Mouse (Mus musculus) hindbrain, embryonic 12.5 days (tissue): ENCODE data around the gene Fbxo40. TPM values are rescaled to one million over a fixed set of nuclear protein-coding genes. Genes with fewer than 3 reads are reported as not detected.

ENCODE experiments used
- ATAC-seq: fragments of 200-750 bp; cut with Nextera tagmentation; 2 replicates; pipeline ENCODE4 v1.8.0; 2017; ENCODE audit warnings: moderate TSS enrichment; ENCODE audit not compliant: low FRiP score
- H3K27ac ChIP-seq: fragments of 300-500 bp; sonication (generic); 2 replicates; pipeline ENCODE4 v1.5.1; 2016; ENCODE audit warnings: mild to moderate bottlenecking
- H3K27me3 ChIP-seq: fragments of 300-500 bp; sonication (generic); 2 replicates; pipeline ENCODE4 v1.6.1; 2016; ENCODE audit warnings: mild to moderate bottlenecking
- H3K36me3 ChIP-seq: fragments of 300-500 bp; sonication (generic); 2 replicates; pipeline ENCODE4 v1.6.1; 2016; ENCODE audit warnings: mild to moderate bottlenecking
- H3K4me1 ChIP-seq: fragments of 300-500 bp; sonication (generic); 2 replicates; pipeline ENCODE4 v1.6.1; 2016
- H3K4me2 ChIP-seq: fragments of 300-500 bp; sonication (generic); replicated peaks from 2 replicates; pipeline ENCODE4 v1.6.1; 2016; ENCODE audit warnings: mild to moderate bottlenecking
- H3K4me3 ChIP-seq: fragments of 300-500 bp; sonication (generic); 2 replicates; pipeline ENCODE4 v1.5.1; 2016; ENCODE audit warnings: mild to moderate bottlenecking
- H3K9ac ChIP-seq: fragments of 300-500 bp; sonication (generic); 2 replicates; pipeline ENCODE4 v1.6.1; 2016; ENCODE audit warnings: mild to moderate bottlenecking, moderate library complexity
- H3K9me3 ChIP-seq: fragments of 300-500 bp; sonication (generic); replicated peaks from 2 replicates; pipeline ENCODE4 v1.6.1; 2016; ENCODE audit warnings: mild to moderate bottlenecking
- WGBS: fragments of 180-500 bp; shearing (Covaris S2); methylation state at CpG from one replicate; pipeline ENCODE4 v1.1.7; 2016; 5-methylcytosine and 5-hydroxymethylcytosine counted together
- polyA plus RNA-seq: library from polyadenylated mRNA; unstranded; fragments of >200 nt; fragmentation: Nextera tagmentation; extraction: Ambion mirVana; gene quantifications from 2 replicates; pipeline ENCODE4 v1.2.1, GENCODE M21; 2016

Fbxo40 gene
- 0.04 TPM in 1 of 2 replicates, not detected in the other for polyA plus RNA-seq

GRCm38 (mm10) chr16:36989999-36990625, at the start of gene Fbxo40:
TSS of gene Fbxo40 (minus strand) at chr16:36990467.
- Histone ChIP-seq H3K27ac (no peak within 1 kb of the TSS), H3K9ac (no peak within 1 kb of the TSS)
- 69% methylated on average over 18 of the region's 18 CpGs for WGBS

DNA sequence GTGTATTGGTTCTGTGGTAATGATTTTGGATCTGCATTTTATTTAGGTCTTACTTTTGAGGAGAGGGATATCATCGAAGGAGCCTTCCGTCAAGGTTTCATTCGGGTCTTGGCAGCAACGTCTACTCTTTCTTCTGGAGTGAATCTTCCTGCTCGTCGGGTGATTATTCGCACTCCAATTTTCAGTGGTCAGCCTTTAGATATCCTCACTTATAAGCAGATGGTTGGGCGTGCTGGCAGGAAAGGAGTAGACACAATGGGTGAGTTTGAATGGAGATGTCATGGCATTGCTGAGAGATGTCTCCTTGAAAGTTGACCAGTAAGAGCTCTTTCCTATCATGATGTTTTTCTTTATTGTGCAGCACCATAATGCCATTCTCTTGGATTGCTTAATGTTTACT, 44.5 kb upstream of the Fbxo40 start:
- H3K4me2 ChIP-seq: no peak overlapping the region
- peaks cover 20% of the 10 kb centered on the region; the same call in 1 of the 2 replicates for H3K36me3 ChIP-seq
- H3K9me3 ChIP-seq: no peaks in the 10 kb centered on the region
- no peak overlapping the region for H3K9ac ChIP-seq
- H3K27ac ChIP-seq: no peak overlapping the region
- WGBS: 94% methylated on average over 8 of the region's 8 CpGs
- no peak for ATAC-seq
- H3K4me3 ChIP-seq: no peak overlapping the region
- H3K27me3 ChIP-seq: no peaks in the 10 kb centered on the region
- no peaks in the 10 kb centered on the region for H3K4me1 ChIP-seq

More at GRCm38 (mm10) chr16:36989999-36990625, at the start of gene Fbxo40:
- no peaks in the 10 kb centered on the region for H3K4me1 ChIP-seq
- H3K36me3 ChIP-seq: no peaks in the 10 kb centered on the region
- H3K9me3 ChIP-seq: no peaks in the 10 kb centered on the region
- H3K27me3 ChIP-seq: no peaks in the 10 kb centered on the region
- H3K4me2 ChIP-seq: no peak within 1 kb of the TSS
- H3K4me3 ChIP-seq: no peak within 1 kb of the TSS
- no peak for ATAC-seq

DNA sequence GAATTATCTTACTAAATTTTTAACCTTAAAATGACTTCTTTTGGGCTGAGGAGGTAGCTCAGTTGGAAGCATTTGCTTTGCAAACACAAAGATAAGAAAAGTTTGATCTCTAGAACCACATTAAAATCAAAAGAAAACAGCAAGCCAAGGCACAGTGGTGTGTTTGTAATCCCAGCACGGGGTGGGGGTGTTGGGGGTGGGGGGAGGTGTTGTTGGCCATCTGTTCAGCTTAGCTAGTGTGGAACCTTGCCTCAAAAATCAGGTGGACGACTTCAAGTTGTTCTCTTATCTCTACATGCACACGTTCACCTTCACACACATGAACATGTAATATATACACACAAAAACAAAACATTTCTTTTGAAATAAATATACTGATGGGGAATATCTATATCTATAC, 41.7 kb upstream of the Fbxo40 start:
- H3K9me3 ChIP-seq: no peaks in the 10 kb centered on the region
- H3K36me3 ChIP-seq: peaks cover 17% of the 10 kb centered on the region; the same call in 1 of the 2 replicates
- WGBS: 86% methylated on average over 3 of the region's 3 CpGs
- ATAC-seq: no peak
- no peaks in the 10 kb centered on the region for H3K27me3 ChIP-seq
- no peak overlapping the region for H3K27ac ChIP-seq
- no peak overlapping the region for H3K4me3 ChIP-seq
- H3K9ac ChIP-seq: no peak overlapping the region
- H3K4me1 ChIP-seq: no peaks in the 10 kb centered on the region
- no peak overlapping the region for H3K4me2 ChIP-seq

- Histone ChIP-seq H3K4me1 (no peaks in the 10 kb centered on the region), H3K9me3 (no peaks in the 10 kb centered on the region), H3K27ac (no peak overlapping the region), H3K4me3 (no peak overlapping the region), H3K27me3 (no peaks in the 10 kb centered on the region), H3K36me3 (peaks cover 11% of the 10 kb centered on the region; the same call in 1 of the 2 replicates), H3K4me2 (no peak overlapping the region), H3K9ac (no peak overlapping the region)
- no peak for ATAC-seq
- WGBS: 90% methylated on average over 3 of the region's 3 CpGs
These were observed 37.3 kb upstream of the Fbxo40 start for GRCm38 (mm10) chr16:37027581-37027980.

DNA sequence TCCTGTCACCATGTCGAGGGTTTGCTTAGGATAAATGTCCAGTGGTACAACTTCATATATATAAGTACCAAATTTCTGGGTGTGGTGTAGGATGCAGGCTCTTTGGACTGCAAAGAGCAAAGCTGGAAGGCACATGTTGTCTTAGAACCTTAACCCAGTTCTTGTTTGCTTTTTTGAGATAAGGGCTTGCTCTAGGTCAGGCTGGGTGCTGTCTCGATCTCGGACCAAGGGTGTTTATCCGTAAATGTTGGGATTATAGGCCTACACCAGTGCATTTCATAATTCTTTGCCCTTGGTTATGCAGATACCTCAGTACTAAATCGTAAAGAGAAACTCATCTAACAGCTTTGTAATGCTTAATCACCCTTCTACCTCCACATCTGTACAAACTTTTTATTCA, 22.1 kb upstream of the Fbxo40 start:
- Histone ChIP-seq H3K9me3 (no peaks in the 10 kb centered on the region), H3K36me3 (no peaks in the 10 kb centered on the region), H3K4me1 (peaks cover 9% of the 10 kb centered on the region), H3K27ac (no peak overlapping the region), H3K27me3 (no peaks in the 10 kb centered on the region), H3K4me2 (peak overlapping the region; percentile 96), H3K9ac (peak overlapping the region; percentile 72), H3K4me3 (peak overlapping the region; percentile 77)
- 63% methylated on average over 5 of the region's 5 CpGs for WGBS
- ATAC-seq: no peak

GRCm38 (mm10) chr16:37011922-37012289, 21.6 kb upstream of the Fbxo40 start:
- Histone ChIP-seq H3K4me2 (peak overlapping the region; percentile 96), H3K36me3 (no peaks in the 10 kb centered on the region), H3K27ac (no peak overlapping the region), H3K4me3 (peak overlapping the region; percentile 77), H3K27me3 (no peaks in the 10 kb centered on the region), H3K9me3 (no peaks in the 10 kb centered on the region), H3K4me1 (peaks cover 9% of the 10 kb centered on the region), H3K9ac (peak overlapping the region; percentile 72)
- whole genome bisulfite sequencing: under 1% methylated on average over 26 of the region's 26 CpGs
- ATAC-seq: peak; percentile 78

- 6% methylated on average over 30 of the region's 30 CpGs for WGBS
- peak; percentile 98 for ATAC-seq
- Histone ChIP-seq H3K27ac (no peak within 1 kb of the TSS), H3K9ac (peak within 1 kb of the TSS; percentile 72), H3K36me3 (no peaks in the 10 kb centered on the region), H3K27me3 (no peaks in the 10 kb centered on the region), H3K4me3 (peak within 1 kb of the TSS; percentile 77), H3K4me1 (peaks cover 9% of the 10 kb centered on the region), H3K4me2 (peak within 1 kb of the TSS; percentile 96), H3K9me3 (no peaks in the 10 kb centered on the region)
These were observed 21.0 kb upstream of the Fbxo40 start, which contains the start of gene Polq for GRCm38 (mm10) chr16:37011061-37011921. TSS of gene Polq (plus strand) at chr16:37011786.

- no peak overlapping the region for H3K4me2 ChIP-seq
- 62% methylated on average over 4 of the region's 4 CpGs for WGBS
These were observed 20.1 kb upstream of the Fbxo40 start for GRCm38 (mm10) chr16:37010370-37010769.

GRCm38 (mm10) chr16:37009262-37009661, 19.0 kb upstream of the Fbxo40 start:
- Histone ChIP-seq H3K4me1 (peaks cover 9% of the 10 kb centered on the region), H3K27ac (no peak overlapping the region)
- 71% methylated on average over 6 of the region's 6 CpGs for WGBS

More at GRCm38 (mm10) chr16:37010370-37010769, 20.1 kb upstream of the Fbxo40 start:
- H3K9me3 ChIP-seq: no peaks in the 10 kb centered on the region
- no peaks in the 10 kb centered on the region for H3K36me3 ChIP-seq
- peaks cover 9% of the 10 kb centered on the region for H3K4me1 ChIP-seq
- H3K9ac ChIP-seq: no peak overlapping the region
- no peaks in the 10 kb centered on the region for H3K27me3 ChIP-seq
- H3K4me3 ChIP-seq: no peak overlapping the region
- ATAC-seq: peak; percentile 41
- no peak overlapping the region for H3K27ac ChIP-seq

GRCm38 (mm10) chr16:36999366-36999972, 9.2 kb upstream of the Fbxo40 start:
- ATAC-seq: no peak
- no peak overlapping the region for H3K27ac ChIP-seq
- no peak overlapping the region for H3K4me2 ChIP-seq
- no peak overlapping the region for H3K9ac ChIP-seq
- no peaks in the 10 kb centered on the region for H3K4me1 ChIP-seq
- H3K4me3 ChIP-seq: no peak overlapping the region
- no peaks in the 10 kb centered on the region for H3K27me3 ChIP-seq
- H3K36me3 ChIP-seq: no peaks in the 10 kb centered on the region
- WGBS: 77% methylated on average over 9 of the region's 9 CpGs
- H3K9me3 ChIP-seq: no peaks in the 10 kb centered on the region

More at GRCm38 (mm10) chr16:37009262-37009661, 19.0 kb upstream of the Fbxo40 start:
- H3K9ac ChIP-seq: no peak overlapping the region
- ATAC-seq: no peak
- H3K27me3 ChIP-seq: no peaks in the 10 kb centered on the region
- H3K4me3 ChIP-seq: no peak overlapping the region
- no peaks in the 10 kb centered on the region for H3K36me3 ChIP-seq
- H3K4me2 ChIP-seq: no peak overlapping the region
- no peaks in the 10 kb centered on the region for H3K9me3 ChIP-seq

DNA sequence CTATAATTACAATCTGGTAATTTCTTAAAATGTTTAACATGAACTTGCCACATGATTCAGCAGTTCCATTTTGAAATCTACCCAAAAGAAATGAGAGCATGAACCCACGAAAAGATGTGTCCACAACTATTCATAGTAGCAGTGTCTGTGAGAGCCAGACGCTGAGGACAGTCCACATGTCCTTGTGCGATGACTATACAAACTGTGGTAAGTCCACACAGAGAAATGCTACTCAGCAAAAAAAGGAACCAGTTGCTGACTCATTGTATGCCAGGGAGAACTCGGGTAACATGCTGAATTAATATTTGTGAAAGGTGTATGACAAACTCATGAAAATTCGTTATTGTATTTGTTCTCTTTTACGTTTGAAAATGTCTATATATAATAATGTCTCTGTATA, 7.4 kb upstream of the Fbxo40 start:
- ATAC-seq: no peak
- Histone ChIP-seq H3K27ac (no peak overlapping the region), H3K27me3 (no peaks in the 10 kb centered on the region), H3K4me3 (no peak overlapping the region), H3K9ac (no peak overlapping the region), H3K9me3 (no peaks in the 10 kb centered on the region), H3K4me2 (no peak overlapping the region), H3K4me1 (no peaks in the 10 kb centered on the region), H3K36me3 (no peaks in the 10 kb centered on the region)
- WGBS: 84% methylated on average over 6 of the region's 6 CpGs

DNA sequence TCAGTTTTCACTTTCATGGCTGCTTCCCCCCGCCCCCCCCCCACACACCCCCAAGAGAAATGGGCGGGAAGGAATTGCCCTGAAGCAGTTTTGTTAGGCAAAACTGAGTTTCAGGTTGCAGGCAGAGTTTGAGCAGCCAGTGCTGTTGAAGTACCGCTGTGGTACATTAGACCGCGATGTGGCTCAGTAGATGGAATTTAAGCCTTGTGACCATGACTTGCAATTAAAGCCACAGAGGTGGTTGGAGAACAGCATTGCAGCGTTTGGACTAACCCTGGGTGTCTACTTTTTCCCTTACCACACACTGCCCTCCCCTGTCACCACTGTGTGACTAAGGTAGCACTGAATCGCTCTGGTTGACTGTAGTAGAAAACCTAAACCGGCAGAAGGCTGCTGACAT, 774 bp downstream of the Fbxo40 start:
- 74% methylated on average over 8 of the region's 8 CpGs for WGBS
- Histone ChIP-seq H3K27ac (no peak overlapping the region), H3K4me1 (no peaks in the 10 kb centered on the region), H3K4me2 (no peak overlapping the region), H3K4me3 (no peak overlapping the region), H3K36me3 (no peaks in the 10 kb centered on the region), H3K27me3 (no peaks in the 10 kb centered on the region), H3K9me3 (no peaks in the 10 kb centered on the region), H3K9ac (no peak overlapping the region)
- ATAC-seq: no peak
